Mouse (Mus musculus): Measurements from ENCODE around the gene Gjd3. TPM values are rescaled to one million over a fixed set of nuclear protein-coding genes. Genes with fewer than 3 reads are reported as not detected.
A peak's percentile ranks its signal among the peaks of the same experiment; 100 is the strongest.

Gene Gjd3
- total and polyA plus RNA-seq, 3 experiments, result not detected

DNA sequence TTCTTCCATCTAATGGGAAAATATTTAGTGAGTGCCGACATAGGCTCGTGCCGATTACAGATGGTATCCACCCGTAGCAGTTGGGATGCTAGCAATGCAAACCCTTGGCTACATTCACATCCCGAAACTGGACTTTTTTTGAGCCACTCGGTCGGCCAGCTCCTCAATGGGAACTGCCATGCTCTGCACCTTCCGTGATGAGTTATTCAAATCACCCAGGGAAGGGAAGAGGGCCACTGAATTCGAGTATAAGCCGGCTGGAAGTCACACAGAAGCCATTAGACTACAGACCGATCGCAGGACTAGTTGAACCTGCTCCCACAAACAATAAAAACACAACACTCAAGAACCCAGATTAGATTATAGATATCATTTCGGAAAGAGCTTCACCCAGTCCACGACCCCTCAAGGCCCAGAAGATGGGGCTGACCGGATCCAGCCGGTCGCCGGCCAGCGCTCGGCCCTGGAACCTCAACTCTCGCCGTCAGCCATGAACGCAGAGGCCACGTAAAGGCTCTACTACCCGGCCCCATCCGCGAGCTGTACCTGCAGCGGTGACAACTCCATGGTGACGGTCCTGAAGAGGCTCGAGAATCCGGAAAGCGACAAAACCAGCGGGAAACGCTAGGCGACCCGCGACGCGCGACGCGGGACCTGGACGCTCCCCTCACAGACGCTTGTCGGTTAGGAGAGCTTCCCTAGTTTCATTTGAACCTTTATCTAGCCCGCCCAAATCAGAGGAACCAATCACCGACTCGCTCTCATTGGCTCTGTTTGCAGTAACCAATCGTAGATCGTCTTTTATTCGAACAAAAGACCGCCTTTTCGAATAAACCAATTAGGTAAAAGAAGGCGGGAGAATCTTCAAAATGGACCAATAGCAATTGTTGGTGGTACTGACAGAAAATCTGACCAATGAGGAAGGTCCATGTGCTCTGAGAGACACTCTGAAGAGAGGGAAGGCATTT, 41.0 kb upstream of the Gjd3 start, which contains the start of gene Top2a (continued):
- peak; percentile 71; the same call in 1 of the 2 replicates for TF ChIP-seq CHD1 (IDR thresholded peaks at IDR 0.05; ENCODE audit: low read depth, low read length)
- TF ChIP-seq USF1 (IDR thresholded peaks at IDR 0.05; ENCODE audit: low read depth, low read length), result no peak
- no peak for TF ChIP-seq ZNF384 (IDR thresholded peaks at IDR 0.05; ENCODE audit: low read depth, low read length)
- peak; percentile 99 for TF ChIP-seq ZMIZ1 (IDR thresholded peaks at IDR 0.05; ENCODE audit: low read depth, low read length)
- peak; percentile 83 for TF ChIP-seq HCFC1 (IDR thresholded peaks at IDR 0.05; ENCODE audit: low read depth, low read length)
- TF ChIP-seq TAL1 (IDR thresholded peaks at IDR 0.05; ENCODE audit: low read length), result no peak
- TF ChIP-seq TBP (IDR thresholded peaks at IDR 0.05; ENCODE audit: low read depth, low read length), result peak; percentile 98
- TF ChIP-seq UBTF (IDR thresholded peaks at IDR 0.05; ENCODE audit: borderline replicate concordance, insufficient read depth, low read depth, low read length), result no peak
- TF ChIP-seq POLR2AphosphoS5 (IDR thresholded peaks at IDR 0.05; ENCODE audit: borderline replicate concordance, low read depth, low read length), result peak; percentile 86; the same call in 1 of the 2 replicates
- TF ChIP-seq JUND (IDR thresholded peaks at IDR 0.05; ENCODE audit: low read depth, low read length), result no peak; the same call in 1 of the 2 replicates

DNA sequence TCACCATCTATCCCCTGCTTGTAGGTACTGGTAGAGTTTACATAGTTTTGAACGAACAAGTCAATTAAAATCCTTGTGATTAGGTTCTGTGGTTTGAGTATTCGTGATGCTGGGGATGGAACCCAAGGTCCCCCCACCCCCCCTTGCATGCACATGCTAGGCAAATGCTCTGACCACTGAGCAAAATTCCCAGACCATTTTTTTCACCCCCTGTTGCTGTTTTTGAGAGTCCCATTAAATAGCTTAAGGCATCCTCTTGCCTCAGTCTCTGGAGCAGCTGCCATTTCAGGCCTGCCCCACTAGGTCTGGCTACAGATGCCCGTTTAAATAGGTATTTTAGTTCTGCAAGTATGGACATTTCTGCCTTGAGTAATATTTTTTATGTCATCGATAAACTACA, 40.3 kb upstream of the Gjd3 start:
- Histone ChIP-seq H3K27me3 (ENCODE audit: control insufficient read depth in 1 of 2, insufficient read depth in 2 of 2, low read length in 2 of 2) (no peaks in the 10 kb centered on the region), H3K4me3 (ENCODE audit: control insufficient read depth in 1 of 2, insufficient read depth in 1 of 2, low read depth in 2 of 2, low read length in 2 of 2) (peak overlapping the region; percentile 88 to 93), H3K4me1 (ENCODE audit: control insufficient read depth in 1 of 2, insufficient read depth in 2 of 2, low read length in 2 of 2) (peaks cover 0 to 11% of the 10 kb centered on the region in 2 experiments; a peak in 3 of 4 replicates), H3K9ac (ENCODE audit: control insufficient read depth, low read depth, low read length, poor library complexity, severe bottlenecking) (peak overlapping the region; percentile 97), H3K79me2 (ENCODE audit: control insufficient read depth, insufficient read depth, low read length, poor library complexity) (peaks cover 39% of the 10 kb centered on the region), H3K9me3 (replicated peaks; ENCODE audit: insufficient read depth, low read length) (no peaks in the 10 kb centered on the region), H3K27ac (ENCODE audit: control insufficient read depth, low read depth, low read length) (peak overlapping the region; percentile 88), H3K36me3 (ENCODE audit: control insufficient read depth in 1 of 2, insufficient read depth in 2 of 2, low read length in 2 of 2) (peaks cover 42 to 44% of the 10 kb centered on the region in 2 experiments)
- peak; percentile 66 for DNase-seq (ENCODE audit: low read depth, low spot score)
- TF ChIP-seq HCFC1 (IDR thresholded peaks at IDR 0.05; ENCODE audit: low read depth, low read length) (no peak; the same call in 1 of the 2 replicates), POLR2AphosphoS2 (IDR thresholded peaks at IDR 0.05; ENCODE audit: low read length) (no peak), SMC3 (IDR thresholded peaks at IDR 0.05; ENCODE audit: low read depth, low read length) (no peak), UBTF (IDR thresholded peaks at IDR 0.05; ENCODE audit: borderline replicate concordance, insufficient read depth, low read depth, low read length) (no peak), CHD1 (IDR thresholded peaks at IDR 0.05; ENCODE audit: low read depth, low read length) (peak; percentile 95), CHD2 (IDR thresholded peaks at IDR 0.05; ENCODE audit: low read length) (no peak), KAT2A (conservative IDR thresholded peaks at IDR 0.05; ENCODE audit: low read depth, low read length) (no peak), MYC (IDR thresholded peaks at IDR 0.05; ENCODE audit: low read depth, low read length) (peak; percentile 13; the same call in 1 of the 2 replicates), SIN3A (IDR thresholded peaks at IDR 0.05; ENCODE audit: low read length) (no peak), TAL1 (IDR thresholded peaks at IDR 0.05; ENCODE audit: low read length) (no peak), MAZ (IDR thresholded peaks at IDR 0.05; ENCODE audit: low read depth, low read length) (0 out of 2 replicates have a peak, but pooled peaks have one; percentile 26), ZMIZ1 (IDR thresholded peaks at IDR 0.05; ENCODE audit: low read depth, low read length) (0 out of 2 replicates have a peak, but pooled peaks have one; percentile 2)

All from MEL (cell line).